In genomic region chr10:40519586-40519985, GRCm38 (mm10) we compare ENCODE assay signal across 10 mouse cellular contexts. TPM values are rescaled to one million over a fixed set of nuclear protein-coding genes. Genes with fewer than 3 reads are reported as not detected.
DNase-seq lines count a peak whose midpoint lies in the region; ATAC-seq and TF ChIP-seq lines count a peak whose summit lies in the region.
"Had no signal": no experiment of that assay in that cellular context is flagged by ENCODE, and none has a peak within 500 bp of the region (broad histone marks: within the 10 kb centered on the region; RNA-seq: fewer than 3 reads in every experiment).

No protein-coding gene starts in this region.

- intact Hi-C loops in heart, postnatal 10 days (cut with DNase I): no loop called here

- no peak overlapping the region for H3K4me3 ChIP-seq in heart, embryonic 10.5 days
- no peak overlapping the region for H3K4me3 ChIP-seq in cortical plate, adult 2 months (ENCODE audit: insufficient read depth, low read length)
- H3K4me3 ChIP-seq in midbrain, embryonic 10.5 days: no peak overlapping the region
- H3K4me3 ChIP-seq: embryonic facial prominence, embryonic 15.5 days had no signal

- no peak for TF ChIP-seq POLR2A in cortical plate, adult 2 months (IDR thresholded peaks at IDR 0.05; ENCODE audit: extremely low read depth, insufficient read depth, low read length)

- no peak overlapping the region for H3K27ac ChIP-seq in heart, embryonic 10.5 days
- peak overlapping the region; percentile 76 for H3K27ac ChIP-seq in cortical plate, adult 2 months (ENCODE audit: insufficient read depth, low read length)
- H3K27ac ChIP-seq in midbrain, embryonic 10.5 days (replicated peaks): no peak overlapping the region
- H3K27ac ChIP-seq: embryonic facial prominence, embryonic 15.5 days had no signal

- DNase-seq in heart, postnatal 10 days: peak; percentile 61 to 67
- DNase-seq in heart, embryonic 10.5 days (ENCODE audit: low spot score): no peak
- DNase-seq in adrenal gland, postnatal 36 days: peak; percentile 26 to 33
- peak; percentile 62 for DNase-seq in layer of hippocampus, postnatal 36 days
- DNase-seq in testis, postnatal 10 days (ENCODE audit: low spot score): peak; percentile 69
- no peak for DNase-seq in midbrain, embryonic 10.5 days (ENCODE audit: low spot score)

- no peak for ATAC-seq in megakaryocyte progenitor cell, adult 5-6 weeks (replicated peaks; ENCODE audit: poor library complexity)

- H3K4me1 ChIP-seq in heart, embryonic 10.5 days: no peaks in the 10 kb centered on the region
- peaks cover 3% of the 10 kb centered on the region for H3K4me1 ChIP-seq in cortical plate, adult 2 months (ENCODE audit: control insufficient read depth, insufficient read depth, low read length)
- H3K4me1 ChIP-seq in midbrain, embryonic 10.5 days: peaks cover 59% of the 10 kb centered on the region

- WGBS in heart, embryonic 10.5 days: 88% methylated on average over 4 of the region's 4 CpGs
- WGBS in midbrain, embryonic 10.5 days: 92% methylated on average over 4 of the region's 4 CpGs

- no peaks in the 10 kb centered on the region for H3K27me3 ChIP-seq in heart, embryonic 10.5 days (ENCODE audit: insufficient read depth, poor library complexity, severe bottlenecking)
- no peaks in the 10 kb centered on the region; the same call in 1 of the 2 replicates for H3K27me3 ChIP-seq in midbrain, embryonic 10.5 days (ENCODE audit: low read depth, poor library complexity, severe bottlenecking)
- H3K27me3 ChIP-seq: embryonic facial prominence, embryonic 15.5 days had no signal

- TF ChIP-seq CTCF in cortical plate, adult 2 months (IDR thresholded peaks at IDR 0.05; ENCODE audit: extremely low read depth, insufficient read depth, low read length): no peak

- H3K36me3 ChIP-seq in heart, embryonic 10.5 days: no peaks in the 10 kb centered on the region
- H3K36me3 ChIP-seq in midbrain, embryonic 10.5 days: no peaks in the 10 kb centered on the region
- H3K36me3 ChIP-seq: embryonic facial prominence, embryonic 15.5 days had no signal

- no peaks in the 10 kb centered on the region for H3K9me3 ChIP-seq in heart, embryonic 10.5 days
- H3K9me3 ChIP-seq in midbrain, embryonic 10.5 days (replicated peaks): no peaks in the 10 kb centered on the region
- H3K9me3 ChIP-seq: embryonic facial prominence, embryonic 15.5 days had no signal

RNA-seq across cellular contexts. Expression of gene Slc22a16, which starts 50.5 kb away (rescaled TPM):
- total RNA-seq in heart, postnatal 10 days (2021): not detected
- polyA plus RNA-seq in heart, embryonic 10.5 days (2016; fragmentation: Nextera tagmentation; extraction: Ambion mirVana): not detected in 2 replicates
- total RNA-seq in adrenal gland, postnatal 36 days (2021): not detected
- not detected in 2 replicates for polyA plus RNA-seq in cortical plate, adult 2 months (2012; rRNA removed)
- total RNA-seq in layer of hippocampus, postnatal 36 days (2021): not detected
- not detected in 2 replicates for total RNA-seq in megakaryocyte progenitor cell, adult 5-6 weeks (2015)
- total RNA-seq in megakaryocyte progenitor cell, adult 5-6 weeks (2017): not detected in 2 replicates
- polyA plus RNA-seq in midbrain, embryonic 10.5 days (2016; fragmentation: Nextera tagmentation; extraction: Ambion mirVana): not detected in 2 replicates
- total RNA-seq: layer of hippocampus, postnatal 25 days had no signal
- polyA plus RNA-seq: embryonic facial prominence, embryonic 15.5 days had no signal

Comparison
In these comparisons a context has a peak if more than half of its experiments do, and no peak if none do; other contexts are left out.
1. DNase-seq: peak in heart, postnatal 10 days (2 of 2), adrenal gland, postnatal 36 days (2 of 2), layer of hippocampus, postnatal 36 days (2 of 2) and testis, postnatal 10 days (single experiment); none in heart, embryonic 10.5 days (single experiment) and midbrain, embryonic 10.5 days (single experiment).